Mouse (Mus musculus) liver, postnatal 0 days (tissue): ENCODE data around the gene Grin3b.

Experiments
- CTCF ChIP-seq: sonication (generic); IDR thresholded peaks from 2 replicates; pipeline ENCODE4 v1.5.1; 2016; ENCODE audit warnings: antibody characterized with exemption, low read depth
- EP300 ChIP-seq: IDR thresholded peaks from 2 replicates; pipeline ENCODE4 v1.6.1; 2016; ENCODE audit warnings: antibody characterized with exemption, low read depth, mild to moderate bottlenecking

DNA sequence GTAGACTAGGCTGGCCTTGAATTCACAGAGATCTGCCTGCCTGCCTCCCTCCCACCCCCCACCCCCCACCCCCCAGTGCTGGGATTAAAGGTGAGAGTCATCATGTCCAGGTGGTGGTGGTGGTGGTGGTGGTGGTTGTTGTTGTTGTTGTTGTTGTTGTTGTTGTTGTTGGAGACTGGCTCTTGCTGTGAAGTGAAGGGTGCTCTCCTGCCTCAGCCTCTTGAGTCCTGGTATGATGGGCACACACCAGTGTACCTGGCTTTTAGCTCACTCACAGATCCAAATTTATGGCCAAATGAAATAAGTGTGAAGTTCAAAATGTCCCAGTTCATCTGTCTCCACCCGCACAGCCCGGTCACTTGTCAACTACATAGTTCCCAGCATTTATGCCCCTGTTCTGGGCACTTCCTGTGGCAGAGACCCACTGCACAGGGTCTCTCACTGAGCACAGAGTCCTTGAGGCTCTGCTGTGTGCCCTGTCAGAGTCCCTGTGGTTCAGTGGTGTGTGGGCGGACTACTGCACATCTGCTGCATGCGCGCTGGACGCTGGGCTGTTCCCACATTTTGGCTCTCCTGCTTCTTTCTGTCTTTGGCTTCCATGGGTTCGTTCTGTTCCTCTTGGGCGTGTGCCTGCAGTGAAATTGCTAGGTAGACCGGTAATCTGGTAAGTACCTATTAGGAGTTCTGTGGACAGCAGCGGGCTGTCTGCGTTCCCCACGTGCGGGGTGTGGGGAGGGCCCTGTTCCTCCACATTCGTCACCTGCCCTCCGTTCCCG lies 35.5 kb upstream of the Grin3b start:
- TF ChIP-seq EP300 (no peak), CTCF (no peak)
